Mouse (Mus musculus) G1E (cell line): ENCODE measurements around the gene Rap1gap2.

Source experiments
- CTCF ChIP-seq: IDR thresholded peaks from 2 replicates; pipeline ENCODE4 v1.5.1; 2012; ENCODE audit warnings: low read depth, low read length, inconsistent platforms, mixed read lengths
- GATA1 ChIP-seq: IDR thresholded peaks from 2 replicates; pipeline ENCODE4 v1.6.1; 2012; ENCODE audit warnings: borderline replicate concordance, low read length, inconsistent platforms, mixed read lengths
- GATA2 ChIP-seq: IDR thresholded peaks from 2 replicates; pipeline ENCODE4 v1.6.1; 2012; ENCODE audit warnings: low read depth, low read length, inconsistent platforms, borderline replicate concordance
- POLR2AphosphoS5 ChIP-seq: IDR thresholded peaks from 2 replicates; pipeline ENCODE4 v1.6.1; 2012; ENCODE audit warnings: low read depth, low read length, inconsistent platforms; ENCODE audit not compliant: insufficient replicate concordance
- TAL1 ChIP-seq: conservative IDR thresholded peaks from 2 replicates; pipeline ENCODE4 v1.6.1; 2012; ENCODE audit warnings: low read depth, low read length, inconsistent platforms, mixed read lengths

DNA sequence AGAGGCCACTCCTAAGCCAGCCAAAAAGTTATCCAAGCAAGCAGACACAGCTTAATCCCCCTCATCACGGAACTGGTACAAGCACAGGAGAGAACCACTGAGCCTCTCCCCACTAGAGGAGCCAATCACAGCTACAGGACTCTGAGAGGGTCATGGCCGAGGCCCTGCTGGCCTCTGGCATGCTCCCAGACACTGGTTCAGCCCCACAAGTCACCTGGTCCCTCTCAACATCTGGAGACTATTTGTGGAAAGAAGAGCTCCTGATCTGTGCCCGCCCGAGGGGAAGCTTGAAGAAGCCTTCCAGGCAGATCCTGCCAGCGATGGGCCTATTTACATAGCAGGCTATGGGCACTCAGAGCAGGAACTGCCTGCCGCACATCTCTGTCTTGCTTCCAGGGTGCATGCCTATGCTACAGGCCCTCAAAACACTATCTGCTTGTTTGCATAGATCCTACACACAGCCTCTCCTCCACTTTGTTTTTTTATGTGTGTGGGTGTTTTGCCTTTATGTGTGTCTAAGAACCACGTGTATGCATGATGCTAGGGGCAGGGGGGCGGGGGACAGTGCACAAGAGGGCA lies 111.1 kb downstream of the Rap1gap2 start:
- TF ChIP-seq CTCF (no peak), GATA1 (no peak), TAL1 (no peak), POLR2AphosphoS5 (no peak), GATA2 (no peak)
